Mouse (Mus musculus) splenic B cell, adult 2 months (primary cell): ENCODE measurements around the gene Fes.

Experiments used
- DNase-seq: peaks from one replicate; pipeline ENCODE4 v3.0.0-alpha.2; 2011; ENCODE audit warnings: low read depth, low spot score
- H3K27me3 ChIP-seq: 2 replicates; pipeline ENCODE4 v1.6.1; 2012; ENCODE audit warnings: mild to moderate bottlenecking, low read length, moderate library complexity, mixed read lengths; ENCODE audit not compliant: control insufficient read depth, poor library complexity, insufficient read depth, severe bottlenecking
- H3K36me3 ChIP-seq: 2 replicates; pipeline ENCODE4 v1.6.1; 2012; ENCODE audit warnings: mild to moderate bottlenecking, low read length, moderate library complexity, mixed read lengths; ENCODE audit not compliant: control insufficient read depth, poor library complexity, insufficient read depth, severe bottlenecking

Fes gene

GRCm38 (mm10) chr7:80374280-80374679 lies 13.5 kb downstream of the Fes start:
- Histone ChIP-seq H3K36me3 (0 out of 2 replicates have a peak, but pooled peaks cover 2% of the 10 kb centered on the region), H3K27me3 (no peaks in the 10 kb centered on the region)
- DNase-seq: no peak

GRCm38 (mm10) chr7:80373850-80374249 lies 13.9 kb downstream of the Fes start:
- peak; percentile 70 for DNase-seq
- no peaks in the 10 kb centered on the region for H3K27me3 ChIP-seq
- no peaks in the 10 kb centered on the region for H3K36me3 ChIP-seq

- H3K27me3 ChIP-seq: no peaks in the 10 kb centered on the region
- no peaks in the 10 kb centered on the region for H3K36me3 ChIP-seq
- peak; percentile 21 for DNase-seq
Measured at GRCm38 (mm10) chr7:80373352-80373751, 14.4 kb downstream of the Fes start.

GRCm38 (mm10) chr7:80372667-80373066 lies 15.1 kb downstream of the Fes start:
- no peaks in the 10 kb centered on the region for H3K27me3 ChIP-seq
- no peaks in the 10 kb centered on the region; the same call in 1 of the 2 replicates for H3K36me3 ChIP-seq
- DNase-seq: no peak

- Histone ChIP-seq H3K36me3 (no peaks in the 10 kb centered on the region; the same call in 1 of the 2 replicates), H3K27me3 (no peaks in the 10 kb centered on the region)
- DNase-seq: no peak
Measured at GRCm38 (mm10) chr7:80372166-80372565, 15.6 kb downstream of the Fes start.

GRCm38 (mm10) chr7:80371041-80371751 lies 16.6 kb downstream of the Fes start, which contains the start of gene Man2a2:
Gene Man2a2 (minus strand): TSS chr7:80371375.
- H3K27me3 ChIP-seq: no peaks in the 10 kb centered on the region
- DNase-seq: peak; percentile 82
- no peaks in the 10 kb centered on the region; the same call in 1 of the 2 replicates for H3K36me3 ChIP-seq

- DNase-seq: peak; percentile 87
Measured at GRCm38 (mm10) chr7:80370649-80371040, 17.1 kb downstream of the Fes start.

GRCm38 (mm10) chr7:80369967-80370431 lies 17.7 kb downstream of the Fes start:
- H3K27me3 ChIP-seq: no peaks in the 10 kb centered on the region
- no peaks in the 10 kb centered on the region; the same call in 1 of the 2 replicates for H3K36me3 ChIP-seq
- DNase-seq: peak; percentile 35

More at GRCm38 (mm10) chr7:80370649-80371040, 17.1 kb downstream of the Fes start:
- no peaks in the 10 kb centered on the region for H3K27me3 ChIP-seq
- no peaks in the 10 kb centered on the region; the same call in 1 of the 2 replicates for H3K36me3 ChIP-seq

GRCm38 (mm10) chr7:80369461-80369860 lies 18.3 kb downstream of the Fes start:
- H3K27me3 ChIP-seq: no peaks in the 10 kb centered on the region
- DNase-seq: no peak
- no peaks in the 10 kb centered on the region; the same call in 1 of the 2 replicates for H3K36me3 ChIP-seq

GRCm38 (mm10) chr7:80368635-80369421 lies 18.9 kb downstream of the Fes start:
- H3K36me3 ChIP-seq: no peaks in the 10 kb centered on the region; the same call in 1 of the 2 replicates
- no peaks in the 10 kb centered on the region for H3K27me3 ChIP-seq
- peak; percentile 88 for DNase-seq

GRCm38 (mm10) chr7:80368009-80368408 lies 19.7 kb downstream of the Fes start:
- H3K27me3 ChIP-seq: no peaks in the 10 kb centered on the region

GRCm38 (mm10) chr7:80367232-80367631 lies 20.5 kb downstream of the Fes start:
- Histone ChIP-seq H3K27me3 (no peaks in the 10 kb centered on the region), H3K36me3 (peaks cover 2% of the 10 kb centered on the region; the same call in 1 of the 2 replicates)
- DNase-seq: no peak

More at GRCm38 (mm10) chr7:80368009-80368408, 19.7 kb downstream of the Fes start:
- DNase-seq: no peak
- H3K36me3 ChIP-seq: peaks cover under 1% of the 10 kb centered on the region; the same call in 1 of the 2 replicates

GRCm38 (mm10) chr7:80365759-80366158 lies 22.0 kb downstream of the Fes start:
- no peaks in the 10 kb centered on the region for H3K27me3 ChIP-seq
- H3K36me3 ChIP-seq: peaks cover 4% of the 10 kb centered on the region
- no peak for DNase-seq

- Histone ChIP-seq H3K36me3 (peaks cover 7% of the 10 kb centered on the region), H3K27me3 (no peaks in the 10 kb centered on the region)
- no peak for DNase-seq
Measured at GRCm38 (mm10) chr7:80360435-80360834, 27.3 kb downstream of the Fes start.

- peaks cover 7% of the 10 kb centered on the region for H3K36me3 ChIP-seq
- H3K27me3 ChIP-seq: no peaks in the 10 kb centered on the region
- DNase-seq: no peak
Measured at GRCm38 (mm10) chr7:80358039-80358438, 29.7 kb downstream of the Fes start.
